Mouse (Mus musculus): ENCODE measurements around the gene Faf1. TPM values are rescaled to one million over a fixed set of nuclear protein-coding genes. Genes with fewer than 3 reads are reported as not detected.

The Faf1 gene
- polyA plus RNA-seq, 1 experiment from 2014 or later: 43.3 TPM

DNA sequence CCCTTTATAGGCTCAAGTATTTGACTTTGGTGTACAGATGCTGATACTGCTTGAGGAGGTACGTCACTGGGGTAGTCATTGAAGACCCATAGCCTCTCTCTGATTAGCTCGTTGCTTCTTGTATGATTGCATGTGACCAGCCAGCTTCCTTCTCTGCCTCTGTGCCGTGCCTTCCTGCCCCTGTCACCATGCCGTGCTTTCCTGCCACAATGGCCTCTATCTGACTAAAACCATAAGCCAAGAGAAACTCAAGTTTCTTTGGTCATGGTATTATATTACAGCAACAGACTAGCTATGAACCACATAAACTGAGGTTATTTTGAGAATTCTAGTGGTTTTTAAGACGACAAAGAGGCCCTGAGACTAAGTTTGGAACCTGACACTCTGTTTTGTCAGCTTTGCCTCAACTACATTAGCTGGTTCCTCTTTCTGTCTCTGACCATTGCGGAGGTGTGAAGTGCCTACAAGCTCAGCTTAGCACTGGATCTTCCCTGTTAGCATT is 211.5 kb downstream of the Faf1 start:
- H3K4me2 ChIP-seq (ENCODE audit: low read depth): no peak overlapping the region
- no peak overlapping the region for H3K27ac ChIP-seq (ENCODE audit: low read depth, low read length)
- H3K4me3 ChIP-seq (ENCODE audit: low read depth, low read length): no peak overlapping the region
- H3K4me1 ChIP-seq (ENCODE audit: control insufficient read depth, insufficient read depth, low read length): no peaks in the 10 kb centered on the region
- ATAC-seq (ENCODE audit: insufficient read depth, low FRiP score, low TSS enrichment) (no peak), DNase-seq (ENCODE audit: low spot score) (no peak)
- no peaks in the 10 kb centered on the region for H3K27me3 ChIP-seq (ENCODE audit: control insufficient read depth, insufficient read depth, low read length)
- WGBS: 88% methylated on average over 6 of the region's 6 CpGs
- H3K9ac ChIP-seq (ENCODE audit: low read length): no peak overlapping the region
- no peaks in the 10 kb centered on the region for H3K36me3 ChIP-seq (ENCODE audit: control insufficient read depth, insufficient read depth, low read length)
- no peaks in the 10 kb centered on the region for H3K9me3 ChIP-seq (ENCODE audit: control insufficient read depth, low read length)

DNA sequence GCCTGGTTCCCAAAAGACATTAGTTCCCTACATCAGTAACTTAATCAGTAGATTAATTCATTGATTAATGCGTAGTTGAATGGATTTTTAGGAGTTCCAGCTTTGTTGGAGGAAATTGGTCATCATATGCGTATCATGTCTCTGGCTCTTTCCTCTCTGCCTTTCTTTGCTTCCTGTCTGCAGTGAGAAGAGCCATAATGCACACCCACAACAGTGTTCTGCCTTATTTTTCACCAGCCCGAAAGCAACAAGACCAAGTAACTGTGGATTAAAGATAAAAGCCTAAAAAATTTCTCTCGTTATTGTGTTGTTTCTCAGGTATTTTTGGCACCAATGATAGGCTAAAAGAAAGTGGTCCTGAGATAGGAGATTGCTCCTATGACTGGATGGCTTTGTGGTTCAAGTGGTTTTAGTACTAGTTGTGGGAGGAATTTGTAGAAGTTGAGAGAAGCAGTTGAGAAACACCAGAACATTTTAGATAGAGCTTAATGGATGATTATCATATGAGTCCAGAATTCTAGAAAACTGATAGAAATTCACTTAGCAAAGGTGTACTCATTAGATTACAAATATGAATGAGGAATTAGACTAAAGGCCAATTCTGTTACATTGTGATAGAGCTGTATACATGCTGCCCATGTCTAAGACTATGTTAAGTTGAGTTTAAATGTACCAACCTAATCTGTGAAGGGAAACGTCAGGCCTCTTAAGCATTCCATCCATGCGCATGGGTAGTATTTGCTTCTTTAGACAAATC is 221.6 kb downstream of the Faf1 start:
- H3K4me1 ChIP-seq (ENCODE audit: control insufficient read depth, insufficient read depth, low read length): no peaks in the 10 kb centered on the region
- H3K9me3 ChIP-seq (ENCODE audit: control insufficient read depth, low read length): no peaks in the 10 kb centered on the region
- H3K4me3 ChIP-seq (ENCODE audit: low read depth, low read length): no peak overlapping the region
- no peak overlapping the region for H3K9ac ChIP-seq (ENCODE audit: low read length)
- no peak overlapping the region for H3K4me2 ChIP-seq (ENCODE audit: low read depth)
- WGBS: 93% methylated on average over 6 of the region's 6 CpGs
- DNase-seq (ENCODE audit: low spot score): no peak
- no peak for ATAC-seq (ENCODE audit: insufficient read depth, low FRiP score, low TSS enrichment)
- H3K27me3 ChIP-seq (ENCODE audit: control insufficient read depth, insufficient read depth, low read length): no peaks in the 10 kb centered on the region
- H3K27ac ChIP-seq (ENCODE audit: low read depth, low read length): no peak overlapping the region
- no peaks in the 10 kb centered on the region for H3K36me3 ChIP-seq (ENCODE audit: control insufficient read depth, insufficient read depth, low read length)

DNA sequence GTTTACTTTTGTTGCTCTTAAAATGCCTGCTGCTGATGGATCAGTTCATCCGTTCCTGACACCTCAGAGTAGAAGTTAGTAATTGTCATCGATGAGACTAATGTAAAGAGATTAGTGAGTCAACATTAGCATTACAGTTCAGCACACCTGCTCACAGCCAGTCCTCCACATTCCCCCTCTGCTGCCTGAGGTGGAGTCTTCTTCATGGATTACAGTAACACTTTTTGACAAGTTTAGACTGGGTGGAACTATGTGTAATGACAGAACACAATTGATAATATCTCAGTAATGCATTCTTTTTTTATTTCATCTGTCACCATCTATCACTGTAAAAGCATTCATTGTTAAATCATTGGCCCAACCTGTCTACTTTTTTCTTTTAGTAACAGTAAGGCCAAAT is 224.7 kb downstream of the Faf1 start:
- H3K9me3 ChIP-seq (ENCODE audit: control insufficient read depth, low read length): no peaks in the 10 kb centered on the region
- no peaks in the 10 kb centered on the region for H3K36me3 ChIP-seq (ENCODE audit: control insufficient read depth, insufficient read depth, low read length)
- DNase-seq (ENCODE audit: low spot score) (no peak), ATAC-seq (ENCODE audit: insufficient read depth, low FRiP score, low TSS enrichment) (no peak)
- WGBS: 88% methylated on average over 2 of the region's 2 CpGs
- H3K4me1 ChIP-seq (ENCODE audit: control insufficient read depth, insufficient read depth, low read length): no peaks in the 10 kb centered on the region
- H3K9ac ChIP-seq (ENCODE audit: low read length): no peak overlapping the region
- H3K27me3 ChIP-seq (ENCODE audit: control insufficient read depth, insufficient read depth, low read length): no peaks in the 10 kb centered on the region
- no peak overlapping the region for H3K27ac ChIP-seq (ENCODE audit: low read depth, low read length)
- no peak overlapping the region for H3K4me2 ChIP-seq (ENCODE audit: low read depth)
- H3K4me3 ChIP-seq (ENCODE audit: low read depth, low read length): no peak overlapping the region

DNA sequence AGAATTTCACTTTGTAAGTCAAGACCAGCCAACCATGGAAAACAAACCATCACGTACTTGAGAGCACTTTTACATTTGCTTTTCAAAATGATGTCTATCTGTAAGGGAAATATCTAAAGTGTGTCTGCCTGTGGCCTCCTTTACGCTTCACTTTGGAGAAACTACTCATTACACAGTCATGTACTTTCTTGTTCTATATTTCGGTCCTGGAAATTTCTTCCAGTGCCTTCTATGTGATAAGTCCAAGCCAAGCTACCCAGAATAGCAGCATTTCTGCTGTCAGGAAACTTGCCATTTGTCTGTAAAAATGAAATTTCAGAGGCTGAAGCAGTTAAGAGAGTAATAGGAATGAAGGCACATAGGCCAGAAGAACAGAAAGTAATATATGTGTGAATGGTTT is 228.1 kb downstream of the Faf1 start:
- no peak for DNase-seq (ENCODE audit: low spot score)
- Histone ChIP-seq H3K36me3 (ENCODE audit: control insufficient read depth, insufficient read depth, low read length) (no peaks in the 10 kb centered on the region), H3K4me1 (ENCODE audit: control insufficient read depth, insufficient read depth, low read length) (no peaks in the 10 kb centered on the region), H3K4me2 (ENCODE audit: low read depth) (no peak overlapping the region), H3K9me3 (ENCODE audit: control insufficient read depth, low read length) (no peaks in the 10 kb centered on the region), H3K27ac (ENCODE audit: low read depth, low read length) (no peak overlapping the region), H3K4me3 (ENCODE audit: low read depth, low read length) (no peak overlapping the region), H3K9ac (ENCODE audit: low read length) (no peak overlapping the region), H3K27me3 (ENCODE audit: control insufficient read depth, insufficient read depth, low read length) (no peaks in the 10 kb centered on the region)
- WGBS: 93% methylated on average over 3 of the region's 3 CpGs
- no peak for ATAC-seq (ENCODE audit: insufficient read depth, low FRiP score, low TSS enrichment)

DNA sequence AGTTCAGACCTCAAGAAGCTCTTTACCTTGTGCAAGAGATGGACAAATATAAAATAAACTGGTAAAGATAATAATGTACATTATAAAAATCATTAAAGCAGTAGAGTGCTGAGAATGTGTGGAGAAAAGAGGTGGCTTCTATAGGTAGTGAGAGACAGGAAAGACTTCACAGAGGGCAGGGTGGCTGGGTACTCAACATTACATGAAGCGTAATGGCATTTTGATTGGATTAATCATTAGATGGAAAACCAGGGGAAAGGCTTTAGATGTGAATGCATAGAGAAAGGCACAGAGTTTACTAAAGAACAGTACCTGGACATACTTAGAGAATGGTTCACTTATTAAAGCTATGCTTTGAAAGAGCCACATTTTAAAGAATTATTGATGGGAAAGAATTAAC is 252.7 kb downstream of the Faf1 start:
- H3K9me3 ChIP-seq (ENCODE audit: control insufficient read depth, low read length): no peaks in the 10 kb centered on the region
- H3K4me2 ChIP-seq (ENCODE audit: low read depth): no peak overlapping the region
- no peak for ATAC-seq (ENCODE audit: insufficient read depth, low FRiP score, low TSS enrichment)
- H3K4me1 ChIP-seq (ENCODE audit: control insufficient read depth, insufficient read depth, low read length): no peaks in the 10 kb centered on the region
- no peak overlapping the region for H3K9ac ChIP-seq (ENCODE audit: low read length)
- no peak overlapping the region for H3K4me3 ChIP-seq (ENCODE audit: low read depth, low read length)
- H3K36me3 ChIP-seq (ENCODE audit: control insufficient read depth, insufficient read depth, low read length): no peaks in the 10 kb centered on the region
- no peak for DNase-seq (ENCODE audit: low spot score)
- H3K27ac ChIP-seq (ENCODE audit: low read depth, low read length): no peak overlapping the region
- 97% methylated on average over 1 of the region's 1 CpGs for WGBS
- H3K27me3 ChIP-seq (ENCODE audit: control insufficient read depth, insufficient read depth, low read length): no peaks in the 10 kb centered on the region

DNA sequence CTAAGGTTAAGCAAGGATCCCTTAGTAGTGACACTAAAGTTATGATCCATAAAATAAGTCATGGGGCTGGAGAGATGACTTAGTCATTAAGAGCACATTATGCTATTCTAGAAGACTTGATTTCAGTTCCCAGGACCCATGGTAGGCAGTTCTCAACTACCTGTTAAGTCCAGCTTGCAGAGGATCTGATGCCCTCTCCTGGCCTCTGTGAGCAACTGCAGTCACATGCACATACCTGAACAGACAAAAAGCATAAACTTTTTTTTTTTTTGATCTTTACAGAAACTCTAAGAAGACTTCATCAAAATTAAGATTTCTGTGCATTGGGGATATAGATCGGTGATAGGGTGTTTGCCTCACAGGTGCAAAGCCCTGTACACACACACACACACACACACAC is 254.1 kb downstream of the Faf1 start:
- H3K4me3 ChIP-seq (ENCODE audit: low read depth, low read length): no peak overlapping the region
- ATAC-seq (ENCODE audit: insufficient read depth, low FRiP score, low TSS enrichment) (no peak), DNase-seq (ENCODE audit: low spot score) (no peak)
- H3K36me3 ChIP-seq (ENCODE audit: control insufficient read depth, insufficient read depth, low read length): no peaks in the 10 kb centered on the region; the same call in 1 of the 2 replicates
- H3K4me2 ChIP-seq (ENCODE audit: low read depth): no peak overlapping the region
- no peaks in the 10 kb centered on the region for H3K27me3 ChIP-seq (ENCODE audit: control insufficient read depth, insufficient read depth, low read length)
- no peaks in the 10 kb centered on the region for H3K9me3 ChIP-seq (ENCODE audit: control insufficient read depth, low read length)
- whole genome bisulfite sequencing: 93% methylated on average over 1 of the region's 1 CpGs
- no peak overlapping the region for H3K27ac ChIP-seq (ENCODE audit: low read depth, low read length)
- no peak overlapping the region for H3K9ac ChIP-seq (ENCODE audit: low read length)
- no peaks in the 10 kb centered on the region for H3K4me1 ChIP-seq (ENCODE audit: control insufficient read depth, insufficient read depth, low read length)

DNA sequence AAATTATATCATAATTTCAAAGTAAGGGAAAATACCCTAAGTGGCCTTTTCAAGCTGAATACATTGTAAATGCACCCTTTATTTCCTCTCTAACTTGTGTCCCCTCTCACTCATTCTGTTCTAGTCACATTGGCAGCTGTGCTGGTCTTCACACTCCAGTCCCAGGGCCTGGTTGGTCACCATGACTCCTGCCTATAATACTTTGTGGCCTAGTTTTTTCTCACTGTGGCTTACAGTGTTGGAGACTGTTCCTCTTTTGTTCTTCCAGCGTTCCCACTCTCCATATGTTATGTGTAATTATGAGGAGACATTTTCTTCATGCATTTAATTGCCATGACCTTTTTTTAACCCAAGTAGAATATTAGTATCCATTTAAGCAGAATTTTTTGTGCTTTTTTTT is 254.5 kb downstream of the Faf1 start:
- Histone ChIP-seq H3K9ac (ENCODE audit: low read length) (no peak overlapping the region), H3K27me3 (ENCODE audit: control insufficient read depth, insufficient read depth, low read length) (no peaks in the 10 kb centered on the region), H3K36me3 (ENCODE audit: control insufficient read depth, insufficient read depth, low read length) (no peaks in the 10 kb centered on the region; the same call in 1 of the 2 replicates), H3K9me3 (ENCODE audit: control insufficient read depth, low read length) (no peaks in the 10 kb centered on the region), H3K27ac (ENCODE audit: low read depth, low read length) (no peak overlapping the region), H3K4me2 (ENCODE audit: low read depth) (no peak overlapping the region), H3K4me3 (ENCODE audit: low read depth, low read length) (no peak overlapping the region), H3K4me1 (ENCODE audit: control insufficient read depth, insufficient read depth, low read length) (no peaks in the 10 kb centered on the region)
- ATAC-seq (ENCODE audit: insufficient read depth, low FRiP score, low TSS enrichment) (no peak), DNase-seq (ENCODE audit: low spot score) (no peak)
- 91% methylated on average over 1 of the region's 1 CpGs for WGBS

DNA sequence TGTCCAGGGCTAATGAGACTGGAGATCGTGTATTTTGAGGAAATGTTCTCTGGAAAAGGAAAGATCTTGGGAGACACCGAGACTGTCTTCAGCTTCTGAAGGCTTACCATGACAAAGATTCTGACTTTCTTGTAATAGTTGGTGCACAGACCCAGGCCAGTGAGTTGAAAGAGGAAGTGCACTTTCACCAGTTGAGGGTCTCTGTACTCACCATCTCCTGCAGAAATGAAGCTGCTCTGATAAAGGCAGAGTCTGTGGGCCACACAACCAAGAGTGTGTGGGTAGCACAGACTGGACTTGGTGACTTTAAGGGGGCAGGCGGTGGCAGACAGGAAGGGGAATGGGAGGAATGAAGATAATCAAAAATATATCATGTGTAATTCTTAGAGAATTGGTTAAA is 260.2 kb downstream of the Faf1 start:
- Histone ChIP-seq H3K36me3 (ENCODE audit: control insufficient read depth, insufficient read depth, low read length) (no peaks in the 10 kb centered on the region; the same call in 1 of the 2 replicates), H3K4me1 (ENCODE audit: control insufficient read depth, insufficient read depth, low read length) (no peaks in the 10 kb centered on the region), H3K4me2 (ENCODE audit: low read depth) (no peak overlapping the region), H3K27ac (ENCODE audit: low read depth, low read length) (no peak overlapping the region), H3K4me3 (ENCODE audit: low read depth, low read length) (no peak overlapping the region), H3K9me3 (ENCODE audit: control insufficient read depth, low read length) (no peaks in the 10 kb centered on the region), H3K27me3 (ENCODE audit: control insufficient read depth, insufficient read depth, low read length) (no peaks in the 10 kb centered on the region), H3K9ac (ENCODE audit: low read length) (no peak overlapping the region)
- DNase-seq (ENCODE audit: low spot score) (no peak), ATAC-seq (ENCODE audit: insufficient read depth, low FRiP score, low TSS enrichment) (no peak)
- 95% methylated on average over 3 of the region's 3 CpGs for WGBS

DNA sequence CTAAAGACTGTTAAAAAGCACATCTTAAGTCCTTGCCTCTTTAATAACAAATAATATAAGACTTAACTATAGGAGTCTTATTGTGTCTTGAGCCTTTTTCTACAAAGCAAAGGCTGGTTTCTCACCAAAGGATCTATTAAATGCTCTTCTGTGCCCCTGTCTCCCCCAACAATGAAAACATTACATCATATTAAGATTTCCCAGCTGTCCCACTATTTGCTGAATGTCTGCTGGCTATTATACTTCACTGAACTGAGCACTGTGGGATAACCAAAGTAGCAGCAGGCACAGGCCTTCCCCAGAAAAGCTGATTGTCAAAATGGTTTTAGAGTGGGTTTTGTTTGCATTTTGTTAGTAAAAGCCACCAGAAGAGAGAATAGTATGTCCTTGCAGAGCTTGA is 262.9 kb downstream of the Faf1 start:
- H3K27ac ChIP-seq (ENCODE audit: low read depth, low read length): no peak overlapping the region
- ATAC-seq (ENCODE audit: insufficient read depth, low FRiP score, low TSS enrichment): no peak
- DNase-seq (ENCODE audit: low spot score): no peak
- no peak overlapping the region for H3K9ac ChIP-seq (ENCODE audit: low read length)
- no peak overlapping the region for H3K4me2 ChIP-seq (ENCODE audit: low read depth)
- no peaks in the 10 kb centered on the region for H3K27me3 ChIP-seq (ENCODE audit: control insufficient read depth, insufficient read depth, low read length)
- H3K4me1 ChIP-seq (ENCODE audit: control insufficient read depth, insufficient read depth, low read length): no peaks in the 10 kb centered on the region
- no peaks in the 10 kb centered on the region; the same call in 1 of the 2 replicates for H3K36me3 ChIP-seq (ENCODE audit: control insufficient read depth, insufficient read depth, low read length)
- H3K9me3 ChIP-seq (ENCODE audit: control insufficient read depth, low read length): no peaks in the 10 kb centered on the region
- H3K4me3 ChIP-seq (ENCODE audit: low read depth, low read length): no peak overlapping the region
